Comparison of ENCODE assay signal across 17 mouse cellular contexts in the genomic region with DNA sequence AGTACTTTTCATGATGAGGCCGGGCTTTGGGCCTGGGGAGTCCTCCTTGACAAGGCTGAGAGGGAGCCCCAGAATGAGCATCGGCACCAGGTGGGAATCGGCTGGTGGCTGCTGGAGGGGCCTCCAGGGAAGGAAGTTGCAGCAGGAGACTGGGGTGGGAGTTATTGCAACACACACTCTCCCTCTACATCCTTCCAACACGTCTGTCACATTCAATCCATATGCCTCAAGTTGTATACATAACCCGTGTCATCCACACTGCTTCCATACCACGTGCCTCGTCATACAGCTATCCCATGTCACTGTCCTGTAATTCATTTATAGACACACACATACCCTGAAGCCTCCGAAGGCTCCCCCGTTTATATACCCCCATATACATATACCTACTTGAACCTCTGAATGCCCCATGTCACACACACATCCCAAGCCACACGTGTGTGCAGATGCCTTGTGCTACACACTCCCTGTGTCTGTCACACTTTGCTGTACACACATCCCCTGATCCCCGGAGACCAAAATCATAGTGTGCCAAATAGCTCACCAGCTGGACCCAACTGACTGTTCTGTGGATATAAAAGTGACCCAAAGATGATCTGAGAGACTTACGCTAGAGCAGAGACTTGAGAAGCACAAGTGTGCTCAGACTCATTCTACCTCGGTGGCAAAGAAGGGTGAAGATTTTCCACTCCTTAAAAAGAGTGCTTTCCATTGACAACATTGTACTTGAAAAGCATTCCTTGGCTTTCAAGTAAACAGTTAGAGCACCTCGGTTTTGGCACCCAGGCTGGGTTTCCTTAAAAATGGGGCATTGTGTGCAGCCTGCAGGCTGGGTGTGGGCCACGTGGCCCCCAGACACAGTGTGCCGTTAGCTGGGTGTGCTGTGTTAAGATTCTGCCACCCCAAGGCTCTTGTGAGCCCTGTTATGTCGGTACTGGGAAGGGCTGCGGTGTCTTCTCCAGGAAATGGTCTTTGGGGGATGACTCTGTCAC. TPM values are rescaled to one million over a fixed set of nuclear protein-coding genes. Genes with fewer than 3 reads are reported as not detected.
DNase-seq lines count a peak whose midpoint lies in the region; ATAC-seq lines count a peak whose summit lies in the region.
"Had no signal": no experiment of that assay in that cellular context is flagged by ENCODE, and none has a peak within 500 bp of the region (broad histone marks: within the 10 kb centered on the region; RNA-seq: fewer than 3 reads in every experiment).

No protein-coding gene starts in this region.

- peak; percentile 94 for DNase-seq in heart, adult 11 months
- DNase-seq in heart, postnatal 14 days, result no peak
- DNase-seq in lung, postnatal 4 days, result peak; percentile 45 to 75
- no peak for DNase-seq in gastrocnemius, adult 8-10 months (ENCODE audit: low spot score in 2 of 2)
- no peak for DNase-seq in spleen, adult 12 weeks (ENCODE audit: low spot score)
- DNase-seq in right cerebral cortex, postnatal 14 days, result no peak

- peaks cover 14% of the 10 kb centered on the region for H3K4me1 ChIP-seq in lung, embryonic 15.5 days
- H3K4me1 ChIP-seq: forebrain, embryonic 12.5 days; midbrain, embryonic 15.5 days; neural tube, embryonic 15.5 days had no signal

- intact Hi-C loops in heart, postnatal 14 days (cut with DNase I), result loop anchor here (5.0 kb wide), 3 partner anchors 101 to 261 kb away; a partner anchor contains a TSS

- H3K4me3 ChIP-seq in lung, embryonic 15.5 days, result no peak overlapping the region
- H3K4me3 ChIP-seq: forebrain, embryonic 12.5 days; hindbrain, embryonic 10.5 days; left cerebral cortex, adult 2 months; midbrain, embryonic 15.5 days; myocyte; neural tube, embryonic 15.5 days had no signal

- no peaks in the 10 kb centered on the region for H3K27me3 ChIP-seq in lung, embryonic 15.5 days
- H3K27me3 ChIP-seq: CH12.LX; forebrain, embryonic 12.5 days; midbrain, embryonic 15.5 days; neural tube, embryonic 15.5 days had no signal

- H3K9ac ChIP-seq in lung, embryonic 15.5 days, result no peak overlapping the region
- H3K9ac ChIP-seq: forebrain, embryonic 12.5 days; liver, embryonic 14.5 days; midbrain, embryonic 15.5 days; neural tube, embryonic 15.5 days had no signal

- WGBS in lung, embryonic 15.5 days, result 52% methylated on average over 18 of the region's 18 CpGs

- H3K4me2 ChIP-seq in lung, embryonic 15.5 days, result no peak overlapping the region
- H3K4me2 ChIP-seq: forebrain, embryonic 12.5 days; midbrain, embryonic 15.5 days; neural tube, embryonic 15.5 days had no signal

- H3K36me3 ChIP-seq in lung, embryonic 15.5 days, result peaks cover 15% of the 10 kb centered on the region; the same call in 1 of the 2 replicates

- 0 out of 2 replicates have a peak overlapping the region, but pooled peaks have one; percentile 26 for H3K27ac ChIP-seq in lung, embryonic 15.5 days
- H3K27ac ChIP-seq: forebrain, embryonic 12.5 days; hindbrain, embryonic 10.5 days; kidney, postnatal 0 days; left cerebral cortex, adult 2 months; liver, embryonic 14.5 days; midbrain, embryonic 15.5 days; neural tube, embryonic 15.5 days had no signal

- peak; percentile 66 for ATAC-seq in granulocyte monocyte progenitor cell, adult 5-6 weeks (replicated peaks; ENCODE audit: poor library complexity, severe bottlenecking)
- ATAC-seq in lung, embryonic 15.5 days (ENCODE audit: borderline replicate concordance, extremely low read depth, low FRiP score, low TSS enrichment), result peak; percentile 61; the same call in 1 of the 2 replicates

- H3K9me3 ChIP-seq in lung, embryonic 15.5 days, result no peaks in the 10 kb centered on the region
- H3K9me3 ChIP-seq: forebrain, embryonic 12.5 days; midbrain, embryonic 15.5 days; neural tube, embryonic 15.5 days had no signal

RNA-seq across cellular contexts. Expression of a gene that starts 13.6 kb away (rescaled TPM):
- total RNA-seq in heart, postnatal 14 days (2021), result 10 to 100 TPM; 24.8 to 27.3 TPM
- total RNA-seq in granulocyte monocyte progenitor cell, adult 5-6 weeks (2014; fragmentation: Nextera tagmentation), result 41.4 and 56.5 TPM in 2 replicates
- 25.3 and 34.5 TPM in 2 replicates for total RNA-seq in granulocyte monocyte progenitor cell, adult 5-6 weeks (2017)
- 11.1 and 13.5 TPM in 2 replicates for polyA plus RNA-seq in lung, embryonic 15.5 days (2015; fragmentation: Nextera tagmentation; extraction: Ambion mirVana)
- 10 to 100 TPM; 14.6 to 20.0 (median 17.2) TPM for total RNA-seq in gastrocnemius, adult 8-10 months (2022)

RNA-seq across cellular contexts. Expression of a gene that starts 21.6 kb away (rescaled TPM):
- total RNA-seq in heart, postnatal 14 days (2021), result 1 to 10 TPM; 2.8 to 3.1 TPM
- total RNA-seq in granulocyte monocyte progenitor cell, adult 5-6 weeks (2014; fragmentation: Nextera tagmentation), result 8.1 and 9.5 TPM in 2 replicates
- total RNA-seq in granulocyte monocyte progenitor cell, adult 5-6 weeks (2017), result 8.5 and 13.3 TPM in 2 replicates
- polyA plus RNA-seq in lung, embryonic 15.5 days (2015; fragmentation: Nextera tagmentation; extraction: Ambion mirVana), result 8.0 and 8.5 TPM in 2 replicates
- total RNA-seq in gastrocnemius, adult 8-10 months (2022), result 1 to 10 TPM; 1.2 to 1.9 (median 1.4) TPM

Comparison
In these comparisons a context has a peak if more than half of its experiments do, and no peak if none do; other contexts are left out.
1. DNase-seq: peak in heart, adult 11 months (single experiment) and lung, postnatal 4 days (2 of 2); none in heart, postnatal 14 days (0 of 2), gastrocnemius, adult 8-10 months (0 of 2), spleen, adult 12 weeks (single experiment) and right cerebral cortex, postnatal 14 days (single experiment).